Mouse (Mus musculus): ENCODE data around the gene Arap1. TPM values are rescaled to one million over a fixed set of nuclear protein-coding genes. Genes with fewer than 3 reads are reported as not detected.

The Arap1 gene
- polyA plus RNA-seq, 1 experiment from 2014 or later, result 11.4 TPM

GRCm38 (mm10) chr7:101389256-101389655, 41.4 kb downstream of the Arap1 start:
- Histone ChIP-seq H3K4me3 (ENCODE audit: low read depth, low read length) (no peak overlapping the region), H3K27me3 (ENCODE audit: control insufficient read depth, insufficient read depth, low read depth, low read length) (no peaks in the 10 kb centered on the region), H3K9ac (ENCODE audit: low read depth, low read length) (no peak overlapping the region), H3K27ac (ENCODE audit: low read length) (no peak overlapping the region), H3K9me3 (replicated peaks; ENCODE audit: control insufficient read depth, low read length, poor library complexity, severe bottlenecking) (no peaks in the 10 kb centered on the region), H3K36me3 (ENCODE audit: control insufficient read depth, insufficient read depth, low read length) (no peaks in the 10 kb centered on the region), H3K4me1 (ENCODE audit: control insufficient read depth, insufficient read depth, low read length) (no peaks in the 10 kb centered on the region), H3K4me2 (ENCODE audit: low read length) (no peak overlapping the region)
- WGBS, result 88% methylated on average over 6 of the region's 6 CpGs
- ATAC-seq, result no peak

GRCm38 (mm10) chr7:101391909-101392479, 44.1 kb downstream of the Arap1 start:
- ATAC-seq, result no peak

GRCm38 (mm10) chr7:101393015-101393414, 45.1 kb downstream of the Arap1 start:
- Histone ChIP-seq H3K36me3 (ENCODE audit: control insufficient read depth, insufficient read depth, low read length) (no peaks in the 10 kb centered on the region), H3K9me3 (replicated peaks; ENCODE audit: control insufficient read depth, low read length, poor library complexity, severe bottlenecking) (no peaks in the 10 kb centered on the region), H3K4me1 (ENCODE audit: control insufficient read depth, insufficient read depth, low read length) (no peaks in the 10 kb centered on the region), H3K4me2 (ENCODE audit: low read length) (no peak overlapping the region), H3K9ac (ENCODE audit: low read depth, low read length) (no peak overlapping the region), H3K4me3 (ENCODE audit: low read depth, low read length) (no peak overlapping the region), H3K27me3 (ENCODE audit: control insufficient read depth, insufficient read depth, low read depth, low read length) (no peaks in the 10 kb centered on the region), H3K27ac (ENCODE audit: low read length) (no peak overlapping the region)
- ATAC-seq, result no peak
- WGBS, result 58% methylated on average over 4 of the region's 4 CpGs

More at GRCm38 (mm10) chr7:101391909-101392479, 44.1 kb downstream of the Arap1 start:
- Histone ChIP-seq H3K27me3 (ENCODE audit: control insufficient read depth, insufficient read depth, low read depth, low read length) (no peaks in the 10 kb centered on the region), H3K4me1 (ENCODE audit: control insufficient read depth, insufficient read depth, low read length) (no peaks in the 10 kb centered on the region), H3K9me3 (replicated peaks; ENCODE audit: control insufficient read depth, low read length, poor library complexity, severe bottlenecking) (no peaks in the 10 kb centered on the region), H3K9ac (ENCODE audit: low read depth, low read length) (no peak overlapping the region), H3K4me3 (ENCODE audit: low read depth, low read length) (no peak overlapping the region), H3K36me3 (ENCODE audit: control insufficient read depth, insufficient read depth, low read length) (no peaks in the 10 kb centered on the region), H3K4me2 (ENCODE audit: low read length) (no peak overlapping the region), H3K27ac (ENCODE audit: low read length) (no peak overlapping the region)
- WGBS, result 83% methylated on average over 4 of the region's 4 CpGs

- no peaks in the 10 kb centered on the region for H3K9me3 ChIP-seq (replicated peaks; ENCODE audit: control insufficient read depth, low read length, poor library complexity, severe bottlenecking)
- no peaks in the 10 kb centered on the region for H3K27me3 ChIP-seq (ENCODE audit: control insufficient read depth, insufficient read depth, low read depth, low read length)
- H3K9ac ChIP-seq (ENCODE audit: low read depth, low read length), result 0 out of 2 replicates have a peak overlapping the region, but pooled peaks have one; percentile 10
- no peaks in the 10 kb centered on the region for H3K4me1 ChIP-seq (ENCODE audit: control insufficient read depth, insufficient read depth, low read length)
- H3K36me3 ChIP-seq (ENCODE audit: control insufficient read depth, insufficient read depth, low read length), result no peaks in the 10 kb centered on the region
- no peak overlapping the region for H3K4me3 ChIP-seq (ENCODE audit: low read depth, low read length)
- H3K27ac ChIP-seq (ENCODE audit: low read length), result no peak overlapping the region
- ATAC-seq, result peak; percentile 12; the same call in 1 of the 2 replicates
- WGBS, result 46% methylated on average over 8 of the region's 8 CpGs
- H3K4me2 ChIP-seq (ENCODE audit: low read length), result no peak overlapping the region
Observed at GRCm38 (mm10) chr7:101393694-101394504, 46.0 kb downstream of the Arap1 start.

- no peak for ATAC-seq
- no peaks in the 10 kb centered on the region for H3K9me3 ChIP-seq (replicated peaks; ENCODE audit: control insufficient read depth, low read length, poor library complexity, severe bottlenecking)
- 62% methylated on average over 3 of the region's 3 CpGs for WGBS
- H3K4me3 ChIP-seq (ENCODE audit: low read depth, low read length), result no peak overlapping the region
- H3K27ac ChIP-seq (ENCODE audit: low read length), result no peak overlapping the region
- H3K36me3 ChIP-seq (ENCODE audit: control insufficient read depth, insufficient read depth, low read length), result no peaks in the 10 kb centered on the region
- H3K4me2 ChIP-seq (ENCODE audit: low read length), result no peak overlapping the region
- 0 out of 2 replicates have a peak overlapping the region, but pooled peaks have one; percentile 10 for H3K9ac ChIP-seq (ENCODE audit: low read depth, low read length)
- no peaks in the 10 kb centered on the region for H3K27me3 ChIP-seq (ENCODE audit: control insufficient read depth, insufficient read depth, low read depth, low read length)
- no peaks in the 10 kb centered on the region for H3K4me1 ChIP-seq (ENCODE audit: control insufficient read depth, insufficient read depth, low read length)
Observed at GRCm38 (mm10) chr7:101394569-101394968, 46.7 kb downstream of the Arap1 start.

- no peaks in the 10 kb centered on the region for H3K9me3 ChIP-seq (replicated peaks; ENCODE audit: control insufficient read depth, low read length, poor library complexity, severe bottlenecking)
- no peak overlapping the region for H3K4me2 ChIP-seq (ENCODE audit: low read length)
- no peaks in the 10 kb centered on the region for H3K4me1 ChIP-seq (ENCODE audit: control insufficient read depth, insufficient read depth, low read length)
- no peaks in the 10 kb centered on the region for H3K27me3 ChIP-seq (ENCODE audit: control insufficient read depth, insufficient read depth, low read depth, low read length)
- H3K9ac ChIP-seq (ENCODE audit: low read depth, low read length), result no peak overlapping the region
- H3K36me3 ChIP-seq (ENCODE audit: control insufficient read depth, insufficient read depth, low read length), result no peaks in the 10 kb centered on the region
- ATAC-seq, result no peak
- 89% methylated on average over 2 of the region's 2 CpGs for WGBS
- no peak overlapping the region for H3K4me3 ChIP-seq (ENCODE audit: low read depth, low read length)
- no peak overlapping the region for H3K27ac ChIP-seq (ENCODE audit: low read length)
Observed at GRCm38 (mm10) chr7:101395471-101395870, 47.6 kb downstream of the Arap1 start.

- Histone ChIP-seq H3K4me3 (ENCODE audit: low read depth, low read length) (no peak overlapping the region), H3K4me1 (ENCODE audit: control insufficient read depth, insufficient read depth, low read length) (no peaks in the 10 kb centered on the region), H3K9me3 (replicated peaks; ENCODE audit: control insufficient read depth, low read length, poor library complexity, severe bottlenecking) (no peaks in the 10 kb centered on the region), H3K27me3 (ENCODE audit: control insufficient read depth, insufficient read depth, low read depth, low read length) (no peaks in the 10 kb centered on the region), H3K4me2 (ENCODE audit: low read length) (no peak overlapping the region), H3K9ac (ENCODE audit: low read depth, low read length) (no peak overlapping the region), H3K36me3 (ENCODE audit: control insufficient read depth, insufficient read depth, low read length) (no peaks in the 10 kb centered on the region), H3K27ac (ENCODE audit: low read length) (no peak overlapping the region)
- ATAC-seq, result no peak
- 84% methylated on average over 4 of the region's 4 CpGs for WGBS
Observed at GRCm38 (mm10) chr7:101397175-101397574, 49.3 kb downstream of the Arap1 start.

GRCm38 (mm10) chr7:101401510-101401909, 53.6 kb downstream of the Arap1 start:
- no peak for ATAC-seq
- no peak overlapping the region for H3K4me3 ChIP-seq (ENCODE audit: low read depth, low read length)
- H3K4me2 ChIP-seq (ENCODE audit: low read length), result no peak overlapping the region
- no peaks in the 10 kb centered on the region for H3K36me3 ChIP-seq (ENCODE audit: control insufficient read depth, insufficient read depth, low read length)
- H3K4me1 ChIP-seq (ENCODE audit: control insufficient read depth, insufficient read depth, low read length), result no peaks in the 10 kb centered on the region
- no peak overlapping the region for H3K9ac ChIP-seq (ENCODE audit: low read depth, low read length)
- H3K9me3 ChIP-seq (replicated peaks; ENCODE audit: control insufficient read depth, low read length, poor library complexity, severe bottlenecking), result no peaks in the 10 kb centered on the region
- H3K27ac ChIP-seq (ENCODE audit: low read length), result no peak overlapping the region
- WGBS, result 89% methylated on average over 7 of the region's 7 CpGs
- H3K27me3 ChIP-seq (ENCODE audit: control insufficient read depth, insufficient read depth, low read depth, low read length), result no peaks in the 10 kb centered on the region

- H3K4me3 ChIP-seq (ENCODE audit: low read depth, low read length), result no peak overlapping the region
- no peak for ATAC-seq
- H3K9ac ChIP-seq (ENCODE audit: low read depth, low read length), result no peak overlapping the region
- H3K4me1 ChIP-seq (ENCODE audit: control insufficient read depth, insufficient read depth, low read length), result no peaks in the 10 kb centered on the region
- H3K9me3 ChIP-seq (replicated peaks; ENCODE audit: control insufficient read depth, low read length, poor library complexity, severe bottlenecking), result no peaks in the 10 kb centered on the region
- H3K27ac ChIP-seq (ENCODE audit: low read length), result no peak overlapping the region
- 94% methylated on average over 5 of the region's 5 CpGs for WGBS
- H3K4me2 ChIP-seq (ENCODE audit: low read length), result no peak overlapping the region
- no peaks in the 10 kb centered on the region for H3K27me3 ChIP-seq (ENCODE audit: control insufficient read depth, insufficient read depth, low read depth, low read length)
- no peaks in the 10 kb centered on the region for H3K36me3 ChIP-seq (ENCODE audit: control insufficient read depth, insufficient read depth, low read length)
Observed at GRCm38 (mm10) chr7:101403831-101404230, 56.0 kb downstream of the Arap1 start.

All from midbrain, embryonic 16.5 days (tissue).